Mouse (Mus musculus) embryonic fibroblast, embryonic 13.5 days (primary cell): ENCODE data around the gene G6pc2. TPM values are rescaled to one million over a fixed set of nuclear protein-coding genes. Genes with fewer than 3 reads are reported as not detected.

ENCODE experiments used
- H3K27ac ChIP-seq: 2 replicates; pipeline ENCODE4 v1.5.1; 2012; ENCODE audit warnings: low read length, control low read depth, inconsistent platforms; ENCODE audit not compliant: insufficient read depth
- H3K4me1 ChIP-seq: 2 replicates; pipeline ENCODE4 v1.6.1; 2011; ENCODE audit warnings: low read length; ENCODE audit not compliant: control insufficient read depth, insufficient read depth
- H3K4me3 ChIP-seq: 2 replicates; pipeline ENCODE4 v1.5.1; 2011; ENCODE audit warnings: mild to moderate bottlenecking, control low read depth, low read length; ENCODE audit not compliant: insufficient read depth
- CTCF ChIP-seq: IDR thresholded peaks from 2 replicates; pipeline ENCODE4 v1.5.1; 2011; ENCODE audit warnings: mild to moderate bottlenecking, control low read depth, low read length, moderate library complexity, borderline replicate concordance; ENCODE audit not compliant: insufficient read depth
- POLR2A ChIP-seq: IDR thresholded peaks from 2 replicates; pipeline ENCODE4 v1.6.1; 2011; ENCODE audit warnings: low read depth, mild to moderate bottlenecking, control low read depth, low read length, moderate library complexity
- polyA plus RNA-seq: library from polyadenylated mRNA; stranded (reverse); fragments of >200 nt; gene quantifications from 2 replicates; pipeline ENCODE4 v1.2.4, GENCODE M21; 2011; ENCODE audit warnings: low read depth; ENCODE audit not compliant: missing spikeins, insufficient read length

The G6pc2 gene
- polyA plus RNA-seq, 1 experiment: not detected

GRCm38 (mm10) chr2:69230137-69230536 is 19.3 kb downstream of the G6pc2 start:
- Histone ChIP-seq H3K4me1 (no peaks in the 10 kb centered on the region), H3K27ac (no peak overlapping the region), H3K4me3 (no peak overlapping the region)
- TF ChIP-seq CTCF: no peak
- TF ChIP-seq POLR2A: no peak

DNA sequence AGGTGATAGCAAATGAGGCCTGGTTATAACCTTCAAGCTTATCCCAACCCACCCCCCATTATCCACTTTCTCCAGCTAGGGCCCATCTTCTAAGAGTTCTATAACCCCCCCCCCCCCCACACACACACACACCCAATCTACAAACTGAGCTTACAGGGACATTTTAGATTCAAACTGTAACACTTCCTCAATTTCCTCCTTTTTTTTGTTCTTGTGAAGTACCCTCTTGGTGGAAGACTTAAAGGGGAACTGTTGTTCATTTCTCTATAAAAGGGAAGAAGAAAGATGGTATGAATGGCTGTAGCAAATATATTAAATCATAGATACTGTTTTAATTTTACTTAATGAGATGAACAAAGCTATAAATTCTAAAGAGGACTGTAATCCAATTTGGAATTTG is 21.2 kb downstream of the G6pc2 start:
- Histone ChIP-seq H3K4me1 (no peaks in the 10 kb centered on the region), H3K4me3 (no peak overlapping the region), H3K27ac (no peak overlapping the region)
- TF ChIP-seq POLR2A (no peak), CTCF (no peak)

DNA sequence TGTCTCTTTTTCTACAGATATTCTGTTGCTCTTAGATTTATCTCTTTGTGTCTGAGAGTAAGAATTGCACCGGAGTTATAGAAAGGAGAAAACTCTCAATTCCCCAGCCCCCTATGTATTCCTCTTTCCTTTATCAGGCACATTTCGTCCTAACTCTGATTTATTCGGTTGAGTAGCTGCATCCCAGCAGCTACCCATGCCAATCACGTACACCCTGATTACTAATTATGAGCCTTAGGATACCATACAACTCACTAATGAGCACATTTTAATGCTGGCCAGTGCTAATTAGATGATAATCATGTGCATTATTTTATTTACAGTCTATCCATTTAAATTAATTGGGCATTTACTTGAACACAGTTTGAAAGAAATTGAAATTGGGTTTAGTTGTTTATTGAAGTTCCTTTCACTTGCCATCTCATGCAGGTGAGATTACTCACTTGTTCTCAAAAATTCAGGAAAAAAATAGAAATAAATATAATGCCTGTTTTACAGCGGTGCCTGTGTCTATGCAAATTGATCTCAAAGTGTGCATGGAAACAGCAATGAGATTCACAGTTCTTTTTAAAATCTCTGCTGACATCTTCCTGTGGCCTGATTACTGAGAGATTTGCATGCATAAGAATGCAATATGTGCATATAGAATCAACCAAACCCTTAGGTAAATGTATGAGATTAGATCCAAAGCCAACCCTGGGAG is 24.3 kb downstream of the G6pc2 start:
- Histone ChIP-seq H3K27ac (no peak overlapping the region), H3K4me1 (no peaks in the 10 kb centered on the region), H3K4me3 (no peak overlapping the region)
- TF ChIP-seq CTCF (no peak), POLR2A (no peak)

DNA sequence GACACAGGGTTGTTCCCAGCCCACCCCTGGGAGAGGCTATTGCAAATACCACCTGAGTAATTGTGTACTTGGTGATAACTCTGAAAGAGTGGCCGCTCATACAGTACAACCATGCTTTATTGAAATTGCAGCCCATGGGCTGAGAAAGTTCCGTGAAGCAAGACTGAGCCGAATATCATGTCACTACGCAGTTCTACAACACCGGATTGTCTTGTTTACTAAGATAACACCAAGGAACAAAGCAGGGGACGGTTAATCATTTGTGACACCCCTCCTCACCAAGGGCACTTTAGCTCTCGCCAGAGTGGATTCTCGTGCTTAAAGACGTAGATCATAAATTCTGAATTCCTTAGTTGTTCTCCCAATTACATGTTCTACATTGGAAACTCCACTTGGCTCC is 28.4 kb downstream of the G6pc2 start:
- no peak overlapping the region for H3K4me3 ChIP-seq
- no peak for TF ChIP-seq POLR2A
- TF ChIP-seq CTCF: no peak
- no peaks in the 10 kb centered on the region for H3K4me1 ChIP-seq
- no peak overlapping the region for H3K27ac ChIP-seq

DNA sequence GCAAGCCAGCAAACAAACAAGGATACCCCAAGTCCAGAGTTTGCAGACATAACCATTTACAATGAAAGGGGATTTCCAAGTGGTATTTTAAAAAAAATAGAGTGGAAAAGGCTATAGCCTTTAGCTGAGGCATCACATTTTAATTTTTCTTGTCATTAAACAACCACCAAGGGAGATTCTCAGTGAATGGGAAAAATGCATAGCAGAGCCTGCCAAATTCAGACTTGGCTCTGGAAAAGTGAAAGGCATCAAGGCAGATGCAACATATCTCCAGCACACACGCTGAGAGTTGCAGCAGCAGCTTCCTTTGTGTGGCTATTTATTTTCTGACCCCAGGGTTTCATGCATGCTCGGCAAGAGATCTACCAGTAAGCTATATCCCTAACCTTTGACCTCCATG is 34.1 kb downstream of the G6pc2 start:
- TF ChIP-seq CTCF (no peak), POLR2A (no peak)
- no peak overlapping the region for H3K27ac ChIP-seq
- H3K4me1 ChIP-seq: no peaks in the 10 kb centered on the region
- no peak overlapping the region for H3K4me3 ChIP-seq

GRCm38 (mm10) chr2:69247081-69247480 is 36.2 kb downstream of the G6pc2 start:
- Histone ChIP-seq H3K4me1 (no peaks in the 10 kb centered on the region), H3K27ac (no peak overlapping the region), H3K4me3 (no peak overlapping the region)
- TF ChIP-seq POLR2A (no peak), CTCF (no peak)

GRCm38 (mm10) chr2:69248221-69248755 is 37.4 kb downstream of the G6pc2 start:
- TF ChIP-seq CTCF (no peak), POLR2A (no peak)
- H3K4me3 ChIP-seq: no peak overlapping the region
- H3K4me1 ChIP-seq: no peaks in the 10 kb centered on the region
- no peak overlapping the region for H3K27ac ChIP-seq

GRCm38 (mm10) chr2:69264069-69264618 is 53.3 kb downstream of the G6pc2 start:
- no peaks in the 10 kb centered on the region for H3K4me1 ChIP-seq
- H3K27ac ChIP-seq: no peak overlapping the region
- H3K4me3 ChIP-seq: no peak overlapping the region
- TF ChIP-seq POLR2A (no peak), CTCF (no peak)

DNA sequence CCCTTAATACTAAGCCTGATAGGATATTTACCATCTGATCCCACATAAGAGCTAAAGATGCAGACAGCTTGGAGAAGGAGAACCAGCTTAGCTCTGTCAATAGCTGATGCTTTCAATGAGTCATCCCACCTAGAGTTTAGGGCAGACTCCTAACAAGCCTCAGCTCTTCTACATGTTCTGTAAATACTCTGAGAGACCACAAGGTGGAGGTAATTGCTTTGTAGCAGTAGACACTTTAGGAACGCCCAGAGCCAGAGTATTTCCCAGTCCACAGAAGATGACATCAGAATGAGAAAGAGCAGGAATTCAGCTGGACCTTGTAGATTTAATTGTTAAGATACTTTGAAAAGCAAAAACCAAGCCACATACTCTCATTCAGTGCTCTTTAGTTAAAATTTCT is 65.0 kb downstream of the G6pc2 start:
- no peak overlapping the region for H3K4me3 ChIP-seq
- TF ChIP-seq CTCF: no peak
- no peak for TF ChIP-seq POLR2A
- H3K4me1 ChIP-seq: no peaks in the 10 kb centered on the region
- H3K27ac ChIP-seq: no peak overlapping the region

Other genes starting within 250 kb of the G6pc2 start
- 0.60 TPM in 1 of 2 replicates, not detected in the other for gene Nostrin, start 75.3 kb upstream of the G6pc2 start, polyA plus RNA-seq
- 36.9 and 56.2 TPM in 2 replicates for gene Spc25, start 4.9 kb upstream of the G6pc2 start, polyA plus RNA-seq
- gene Abcb11, start 131.5 kb downstream of the G6pc2 start, polyA plus RNA-seq: not detected in 2 replicates
- gene Dhrs9, start 169.4 kb downstream of the G6pc2 start, polyA plus RNA-seq: 5.9 and 6.3 TPM in 2 replicates